Mouse (Mus musculus) effector memory CD4-positive, alpha-beta T cell, adult 7 months (primary cell): ENCODE data around the gene Zfp39. TPM values are rescaled to one million over a fixed set of nuclear protein-coding genes. Genes with fewer than 3 reads are reported as not detected.

Experiments used
- polyA plus RNA-seq: library from polyadenylated mRNA; unstranded; fragments of 100-300 nt; shearing (Covaris generic); gene quantifications from one replicate; pipeline ENCODE4 v1.2.1, GENCODE M21; 2017

Gene Zfp39
- 1.5 TPM for polyA plus RNA-seq

GRCm38 (mm10) chr11:58903511-58904409 lies at the start of gene Zfp39:
Gene Zfp39, minus strand, starts transcription at chr11:58904225.

GRCm38 (mm10) chr11:58948542-58949479 lies 44.8 kb upstream of the Zfp39 start, which contains the start of gene Hist3h2ba:
Gene Hist3h2ba, plus strand, starts transcription at chr11:58948920.

GRCm38 (mm10) chr11:58938322-58939087 lies 34.5 kb upstream of the Zfp39 start, which contains the start of gene Rnf187:
Gene Rnf187, minus strand, starts transcription at chr11:58938916.

GRCm38 (mm10) chr11:58917745-58918366 lies 13.8 kb upstream of the Zfp39 start, which contains the start of gene Btnl10:
Gene Btnl10, plus strand, starts transcription at chr11:58917908.

GRCm38 (mm10) chr11:58867039-58867953 lies 36.7 kb downstream of the Zfp39 start, which contains the start of gene 2810021J22Rik:
Gene 2810021J22Rik, plus strand, starts transcription at chr11:58867216.

GRCm38 (mm10) chr11:58846919-58847461 lies 57.0 kb downstream of the Zfp39 start, which contains the start of gene Gm12258:
Gene Gm12258, plus strand, starts transcription at chr11:58847158.

GRCm38 (mm10) chr11:58838951-58839350 lies 65.1 kb downstream of the Zfp39 start, which contains the start of gene Olfr311:
Gene Olfr311, plus strand, starts transcription at chr11:58839251.

Other genes with a start within 250 kb of the Zfp39 start
- gene Olfr322, start 245.4 kb downstream of the Zfp39 start, polyA plus RNA-seq = not detected
- gene Olfr320, start 223.1 kb downstream of the Zfp39 start, polyA plus RNA-seq = not detected
- gene Olfr319, start 205.1 kb downstream of the Zfp39 start, polyA plus RNA-seq = not detected
- gene Olfr318, start 180.2 kb downstream of the Zfp39 start, polyA plus RNA-seq = 0.18 TPM
- not detected for gene Olfr317, start 165.0 kb downstream of the Zfp39 start, polyA plus RNA-seq
- 0.16 TPM for gene Olfr316, start 151.5 kb downstream of the Zfp39 start, polyA plus RNA-seq
- not detected for gene Olfr315, start 131.0 kb downstream of the Zfp39 start, polyA plus RNA-seq
- gene Olfr314, start 121.3 kb downstream of the Zfp39 start, polyA plus RNA-seq = 0.28 TPM
- gene Fam183b, start 102.3 kb downstream of the Zfp39 start, polyA plus RNA-seq = not detected
- not detected for gene Olfr313, start 89.2 kb downstream of the Zfp39 start, polyA plus RNA-seq
- 0.13 TPM for gene Olfr312, start 75.0 kb downstream of the Zfp39 start, polyA plus RNA-seq
- 0.23 TPM for gene Olfr311, start 65.0 kb downstream of the Zfp39 start, polyA plus RNA-seq
- gene Gm12258, start 57.1 kb downstream of the Zfp39 start, polyA plus RNA-seq = 2.9 TPM
- 1.9 TPM for gene 2810021J22Rik, start 37.0 kb downstream of the Zfp39 start, polyA plus RNA-seq
- 0.44 TPM for gene Btnl10, start 13.7 kb upstream of the Zfp39 start, polyA plus RNA-seq
- 201 TPM for gene Rnf187, start 34.7 kb upstream of the Zfp39 start, polyA plus RNA-seq
- gene Hist3h2ba, start 44.7 kb upstream of the Zfp39 start, polyA plus RNA-seq = 11.9 TPM
- gene Hist3h2a, start 50.5 kb upstream of the Zfp39 start, polyA plus RNA-seq = 23.4 TPM
- 0.48 TPM for gene Trim17, start 50.5 kb upstream of the Zfp39 start, polyA plus RNA-seq
- 38.8 TPM for gene Trim11, start 73.9 kb upstream of the Zfp39 start, polyA plus RNA-seq
- gene Obscn, start 232.2 kb upstream of the Zfp39 start, polyA plus RNA-seq = 0.12 TPM